Mouse (Mus musculus) lung, postnatal 0 days (tissue): ENCODE data around the gene Col8a2.

Source experiments
- CTCF ChIP-seq: IDR thresholded peaks from 2 replicates; pipeline ENCODE4 v1.5.1; 2016; ENCODE audit warnings: antibody characterized with exemption, mild to moderate bottlenecking
- EP300 ChIP-seq: IDR thresholded peaks from 2 replicates; pipeline ENCODE4 v1.6.1; 2016; ENCODE audit warnings: antibody characterized with exemption, mild to moderate bottlenecking, control low read depth

- TF ChIP-seq EP300: no peak
- TF ChIP-seq CTCF: no peak
These were observed 856 bp downstream of the Col8a2 start for GRCm38 (mm10) chr4:126287302-126287995.
